8 mouse cellular contexts compared by ENCODE assay signal in genomic region chr3:95661945-95662715, GRCm38 (mm10). TPM values are rescaled to one million over a fixed set of nuclear protein-coding genes. Genes with fewer than 3 reads are reported as not detected.
DNase-seq lines count a peak whose midpoint lies in the region; ATAC-seq and TF ChIP-seq lines count a peak whose summit lies in the region.

No protein-coding gene starts in this region.

- 26% methylated on average over 7 of the region's 7 CpGs for WGBS in lung, embryonic 14.5 days
- WGBS in forebrain, embryonic 16.5 days = 76% methylated on average over 7 of the region's 7 CpGs
- WGBS in limb, embryonic 10.5 days = 73% methylated on average over 7 of the region's 7 CpGs

- peak overlapping the region; percentile 99 for H3K4me3 ChIP-seq in lung, embryonic 14.5 days (ENCODE audit: low read depth, low read length)
- no peak overlapping the region for H3K4me3 ChIP-seq in forebrain, embryonic 16.5 days (replicated peaks; ENCODE audit: low read length)
- H3K4me3 ChIP-seq in limb, embryonic 10.5 days = peak overlapping the region; percentile 90

- H3K4me2 ChIP-seq in lung, embryonic 14.5 days = peak overlapping the region; percentile 69
- H3K4me2 ChIP-seq in forebrain, embryonic 16.5 days (ENCODE audit: low read length) = 0 out of 2 replicates have a peak overlapping the region, but pooled peaks have one; percentile 11

- peaks cover 55% of the 10 kb centered on the region for H3K36me3 ChIP-seq in lung, embryonic 14.5 days (ENCODE audit: insufficient read depth)
- H3K36me3 ChIP-seq in forebrain, embryonic 16.5 days (ENCODE audit: control insufficient read depth, insufficient read depth) = peaks cover 2% of the 10 kb centered on the region; the same call in 1 of the 2 replicates
- H3K36me3 ChIP-seq in limb, embryonic 10.5 days = peaks cover 59% of the 10 kb centered on the region
- peaks cover 39% of the 10 kb centered on the region for H3K36me3 ChIP-seq in splenic B cell, adult 2 months (ENCODE audit: control insufficient read depth, insufficient read depth, low read length, poor library complexity, severe bottlenecking)

- no peak for DNase-seq in lung, embryonic 14.5 days
- DNase-seq in lung, postnatal 36 days = no peak
- no peak for DNase-seq in limb, embryonic 10.5 days (ENCODE audit: low spot score)
- peak; percentile 64 for DNase-seq in splenic B cell, adult 2 months (ENCODE audit: low read depth, low spot score)
- DNase-seq in adrenal gland, postnatal 14 days = no peak
- DNase-seq in c-Kit-positive CD71-positive TER-119-positive erythroid progenitor cells, embryonic 14.5 days (ENCODE audit: low spot score) = no peak
- no peak for DNase-seq in ovary, postnatal 14 days (ENCODE audit: low spot score)

- H3K27ac ChIP-seq in lung, embryonic 14.5 days (ENCODE audit: low read depth) = peak overlapping the region; percentile 16; the same call in 1 of the 2 replicates
- no peak overlapping the region for H3K27ac ChIP-seq in forebrain, embryonic 16.5 days (ENCODE audit: low read length)
- no peak overlapping the region for H3K27ac ChIP-seq in limb, embryonic 10.5 days

- ATAC-seq in lung, embryonic 14.5 days (ENCODE audit: insufficient read depth) = no peak
- ATAC-seq in forebrain, embryonic 16.5 days = no peak

- TF ChIP-seq CTCF in lung, embryonic 14.5 days (IDR thresholded peaks at IDR 0.05; ENCODE audit: low read depth) = no peak

- no peaks in the 10 kb centered on the region for H3K9me3 ChIP-seq in lung, embryonic 14.5 days (ENCODE audit: low read depth, low read length)
- no peaks in the 10 kb centered on the region for H3K9me3 ChIP-seq in forebrain, embryonic 16.5 days (ENCODE audit: control insufficient read depth, low read length)
- H3K9me3 ChIP-seq in limb, embryonic 10.5 days (replicated peaks) = no peaks in the 10 kb centered on the region

- no peaks in the 10 kb centered on the region for H3K27me3 ChIP-seq in lung, embryonic 14.5 days (ENCODE audit: insufficient read depth, low read length)
- H3K27me3 ChIP-seq in forebrain, embryonic 16.5 days (replicated peaks; ENCODE audit: control insufficient read depth, insufficient read depth, low read length) = no peaks in the 10 kb centered on the region
- no peaks in the 10 kb centered on the region for H3K27me3 ChIP-seq in limb, embryonic 10.5 days (ENCODE audit: low read depth, poor library complexity, severe bottlenecking)
- H3K27me3 ChIP-seq in splenic B cell, adult 2 months (ENCODE audit: control insufficient read depth, insufficient read depth, low read length, poor library complexity, severe bottlenecking) = no peaks in the 10 kb centered on the region

- peak overlapping the region; percentile 38 for H3K9ac ChIP-seq in lung, embryonic 14.5 days
- H3K9ac ChIP-seq in forebrain, embryonic 16.5 days (replicated peaks; ENCODE audit: low read depth, low read length) = no peak overlapping the region

- peaks cover 25% of the 10 kb centered on the region; the same call in 1 of the 2 replicates for H3K4me1 ChIP-seq in lung, embryonic 14.5 days (ENCODE audit: insufficient read depth)
- peaks cover 38% of the 10 kb centered on the region for H3K4me1 ChIP-seq in forebrain, embryonic 16.5 days (replicated peaks; ENCODE audit: control insufficient read depth, insufficient read depth, low read length)
- H3K4me1 ChIP-seq in limb, embryonic 10.5 days = peaks cover 50% of the 10 kb centered on the region

RNA-seq across cellular contexts. Expression of gene Mcl1, which starts 3.5 kb away (rescaled TPM):
- 82.3 and 83.2 TPM in 2 replicates for polyA plus RNA-seq in lung, embryonic 14.5 days (2014; fragmentation: Nextera tagmentation; extraction: Ambion mirVana)
- 43.4 and 48.3 TPM in 2 replicates for polyA plus RNA-seq in forebrain, embryonic 16.5 days (2015; fragmentation: Nextera tagmentation; extraction: Ambion mirVana)
- 49.7 and 52.1 TPM in 2 replicates for polyA plus RNA-seq in limb, embryonic 10.5 days (2016; fragmentation: Nextera tagmentation; extraction: Ambion mirVana)
- 151 and 187 TPM in 2 replicates for total RNA-seq in adrenal gland, postnatal 14 days (2021)

RNA-seq across cellular contexts. Expression of gene Adamtsl4, which starts 25.6 kb away (rescaled TPM):
- polyA plus RNA-seq in lung, embryonic 14.5 days (2014; fragmentation: Nextera tagmentation; extraction: Ambion mirVana) = 1.6 and 4.0 TPM in 2 replicates
- polyA plus RNA-seq in forebrain, embryonic 16.5 days (2015; fragmentation: Nextera tagmentation; extraction: Ambion mirVana) = 0.48 and 1.2 TPM in 2 replicates
- 0.63 and 0.77 TPM in 2 replicates for polyA plus RNA-seq in limb, embryonic 10.5 days (2016; fragmentation: Nextera tagmentation; extraction: Ambion mirVana)
- 6.6 and 8.4 TPM in 2 replicates for total RNA-seq in adrenal gland, postnatal 14 days (2021)

RNA-seq across cellular contexts. Expression of gene Ensa, which starts 37.3 kb away (rescaled TPM):
- 64.8 and 66.7 TPM in 2 replicates for polyA plus RNA-seq in lung, embryonic 14.5 days (2014; fragmentation: Nextera tagmentation; extraction: Ambion mirVana)
- 113 and 124 TPM in 2 replicates for polyA plus RNA-seq in forebrain, embryonic 16.5 days (2015; fragmentation: Nextera tagmentation; extraction: Ambion mirVana)
- 74.6 and 88.2 TPM in 2 replicates for polyA plus RNA-seq in limb, embryonic 10.5 days (2016; fragmentation: Nextera tagmentation; extraction: Ambion mirVana)
- total RNA-seq in adrenal gland, postnatal 14 days (2021) = 72.6 and 74.5 TPM in 2 replicates
